Mouse (Mus musculus) cerebellum, adult 11-12 months (tissue): ENCODE results near the gene Pdxp.

Source experiments
- DNase-seq: peaks from one replicate; pipeline ENCODE4 v3.0.0; 2022

Pdxp gene

GRCm38 (mm10) chr15:78928539-78928938, 14.8 kb downstream of the Pdxp start:
- DNase-seq: no peak

GRCm38 (mm10) chr15:78930192-78930706, 16.5 kb downstream of the Pdxp start:
- no peak for DNase-seq

- DNase-seq: no peak
Observed at GRCm38 (mm10) chr15:78930801-78931426, 17.2 kb downstream of the Pdxp start.

- DNase-seq: peak; percentile 52
Observed at GRCm38 (mm10) chr15:78931577-78931976, 17.9 kb downstream of the Pdxp start.

- DNase-seq: peak; percentile 82
Observed at GRCm38 (mm10) chr15:78934784-78935320, 21.1 kb downstream of the Pdxp start, which contains the start of gene Nol12. TSS of gene Nol12 (plus strand) at chr15:78934933.

GRCm38 (mm10) chr15:78936403-78936802, 22.7 kb downstream of the Pdxp start:
- DNase-seq: no peak

- no peak for DNase-seq
Observed at GRCm38 (mm10) chr15:78937311-78937710, 23.6 kb downstream of the Pdxp start.

- DNase-seq: peak; percentile 37
Observed at GRCm38 (mm10) chr15:78937963-78938362, 24.2 kb downstream of the Pdxp start.

- DNase-seq: no peak
Observed at GRCm38 (mm10) chr15:78940325-78940724, 26.6 kb downstream of the Pdxp start.

- DNase-seq: peak; percentile 86
Observed at GRCm38 (mm10) chr15:78942663-78943062, 28.9 kb downstream of the Pdxp start.

- peak; percentile 43 for DNase-seq
Observed at GRCm38 (mm10) chr15:78946232-78946631, 32.5 kb downstream of the Pdxp start.

- peak; percentile 94 for DNase-seq
Observed at GRCm38 (mm10) chr15:78947657-78948056, 33.9 kb downstream of the Pdxp start, which contains the start of gene Triobp. TSS of gene Triobp (plus strand) at chr15:78947724.

GRCm38 (mm10) chr15:78948152-78948725, 34.5 kb downstream of the Pdxp start:
- DNase-seq: no peak

- peak; percentile 66 for DNase-seq
Observed at GRCm38 (mm10) chr15:78948883-78949282, 35.2 kb downstream of the Pdxp start.

GRCm38 (mm10) chr15:78955663-78956062, 41.9 kb downstream of the Pdxp start:
- no peak for DNase-seq

GRCm38 (mm10) chr15:78956351-78956750, 42.6 kb downstream of the Pdxp start:
- DNase-seq: no peak

GRCm38 (mm10) chr15:78957021-78957420, 43.3 kb downstream of the Pdxp start:
- DNase-seq: no peak

GRCm38 (mm10) chr15:78959537-78959936, 45.8 kb downstream of the Pdxp start:
- DNase-seq: no peak

- no peak for DNase-seq
Observed at GRCm38 (mm10) chr15:78960088-78960487, 46.4 kb downstream of the Pdxp start.

- DNase-seq: peak; percentile 86
Observed at GRCm38 (mm10) chr15:78962885-78963284, 49.2 kb downstream of the Pdxp start.
